Mouse (Mus musculus) telencephalon, adult 2 months (tissue): Measurements from ENCODE around the gene Ak5.
"Not testable (repeated sequence)": the region's sequence is repeated elsewhere in the genome, so short reads cannot be mapped to it uniquely, and the experiment has no call there.

Experiments
- DNase-seq: peaks from one replicate; pipeline ENCODE4 v3.0.0-alpha.2; 2011; ENCODE audit warnings: low read depth, low spot score

Ak5 gene

GRCm38 (mm10) chr3:152475894-152476293, 192.3 kb downstream of the Ak5 start:
- DNase-seq, result no peak

GRCm38 (mm10) chr3:152475278-152475669, 192.9 kb downstream of the Ak5 start:
- no peak for DNase-seq

- DNase-seq, result no peak
Measured at GRCm38 (mm10) chr3:152474582-152475277, 193.4 kb downstream of the Ak5 start.

GRCm38 (mm10) chr3:152472676-152473075, 195.5 kb downstream of the Ak5 start:
- DNase-seq, result no peak

GRCm38 (mm10) chr3:152470347-152470746, 197.8 kb downstream of the Ak5 start:
- DNase-seq, result no peak

GRCm38 (mm10) chr3:152469423-152470200, 198.5 kb downstream of the Ak5 start:
- DNase-seq, result no peak

- no peak for DNase-seq
Measured at GRCm38 (mm10) chr3:152468569-152469041, 199.6 kb downstream of the Ak5 start.

- DNase-seq, result no peak
Measured at GRCm38 (mm10) chr3:152468032-152468431, 200.1 kb downstream of the Ak5 start.

GRCm38 (mm10) chr3:152467312-152467711, 200.8 kb downstream of the Ak5 start:
- no peak for DNase-seq

- no peak for DNase-seq
Measured at GRCm38 (mm10) chr3:152466849-152467248, 201.3 kb downstream of the Ak5 start.

GRCm38 (mm10) chr3:152465338-152465737, 202.8 kb downstream of the Ak5 start:
- DNase-seq, result no peak

GRCm38 (mm10) chr3:152464462-152464861, 203.7 kb downstream of the Ak5 start:
- DNase-seq, result no peak

GRCm38 (mm10) chr3:152462900-152463299, 205.3 kb downstream of the Ak5 start:
- no peak for DNase-seq

GRCm38 (mm10) chr3:152462038-152462547, 206.1 kb downstream of the Ak5 start:
- DNase-seq, result peak; percentile 32

- no peak for DNase-seq
Measured at GRCm38 (mm10) chr3:152460802-152461201, 207.4 kb downstream of the Ak5 start.

- DNase-seq, result not testable (repeated sequence)
Measured at GRCm38 (mm10) chr3:152458875-152459274, 209.3 kb downstream of the Ak5 start.

- DNase-seq, result no peak
Measured at GRCm38 (mm10) chr3:152457308-152458035, 210.7 kb downstream of the Ak5 start.

- no peak for DNase-seq
Measured at GRCm38 (mm10) chr3:152453163-152453562, 215.0 kb downstream of the Ak5 start.

GRCm38 (mm10) chr3:152446966-152447365, 221.2 kb downstream of the Ak5 start:
- DNase-seq, result no peak

- no peak for DNase-seq
Measured at GRCm38 (mm10) chr3:152444114-152444513, 224.0 kb downstream of the Ak5 start.

GRCm38 (mm10) chr3:152442795-152443194, 225.4 kb downstream of the Ak5 start:
- DNase-seq, result no peak

GRCm38 (mm10) chr3:152438068-152438467, 230.1 kb downstream of the Ak5 start:
- DNase-seq, result no peak
